Mouse (Mus musculus) cerebellum, adult 11-12 months (tissue): Measurements from ENCODE around the gene Zdhhc18.

Experiments
- DNase-seq: peaks from one replicate; pipeline ENCODE4 v3.0.0; 2022

Zdhhc18 gene

GRCm38 (mm10) chr4:133599571-133600073, 50.3 kb downstream of the Zdhhc18 start:
- DNase-seq = peak; percentile 65

- DNase-seq = no peak
Measured at GRCm38 (mm10) chr4:133599116-133599515, 50.8 kb downstream of the Zdhhc18 start.

- DNase-seq = no peak
Measured at GRCm38 (mm10) chr4:133598616-133599015, 51.3 kb downstream of the Zdhhc18 start.

GRCm38 (mm10) chr4:133596084-133596483, 53.9 kb downstream of the Zdhhc18 start:
- no peak for DNase-seq

GRCm38 (mm10) chr4:133595538-133595937, 54.4 kb downstream of the Zdhhc18 start:
- no peak for DNase-seq

- DNase-seq = no peak
Measured at GRCm38 (mm10) chr4:133592570-133592969, 57.4 kb downstream of the Zdhhc18 start.

GRCm38 (mm10) chr4:133584059-133584951, 65.6 kb downstream of the Zdhhc18 start, which contains the start of gene Gpn2:
Gene Gpn2, plus strand, starts transcription at chr4:133584362.
- DNase-seq = peak; percentile 71

GRCm38 (mm10) chr4:133583690-133584058, 66.3 kb downstream of the Zdhhc18 start:
- no peak for DNase-seq

GRCm38 (mm10) chr4:133577983-133578382, 72.0 kb downstream of the Zdhhc18 start:
- DNase-seq = no peak

GRCm38 (mm10) chr4:133574843-133575202, 75.1 kb downstream of the Zdhhc18 start:
- DNase-seq = no peak

GRCm38 (mm10) chr4:133574070-133574842, 75.7 kb downstream of the Zdhhc18 start, which contains the start of gene Gpatch3:
Gene Gpatch3, plus strand, starts transcription at chr4:133574745.
- DNase-seq = peak; percentile 89

GRCm38 (mm10) chr4:133570066-133570466, 79.9 kb downstream of the Zdhhc18 start:
- no peak for DNase-seq

GRCm38 (mm10) chr4:133569291-133570065, 80.5 kb downstream of the Zdhhc18 start:
- no peak for DNase-seq

GRCm38 (mm10) chr4:133567251-133567650, 82.7 kb downstream of the Zdhhc18 start:
- no peak for DNase-seq

GRCm38 (mm10) chr4:133563123-133563571, 86.8 kb downstream of the Zdhhc18 start:
- peak; percentile 92 for DNase-seq

GRCm38 (mm10) chr4:133561622-133562021, 88.3 kb downstream of the Zdhhc18 start:
- no peak for DNase-seq

GRCm38 (mm10) chr4:133559846-133560245, 90.1 kb downstream of the Zdhhc18 start:
- DNase-seq = no peak

GRCm38 (mm10) chr4:133557041-133557717, 92.8 kb downstream of the Zdhhc18 start:
- DNase-seq = no peak
